Mouse (Mus musculus) left cerebral cortex, adult 6 months (tissue): ENCODE data around the gene Sergef. TPM values are rescaled to one million over a fixed set of nuclear protein-coding genes. Genes with fewer than 3 reads are reported as not detected.

ENCODE experiments used
- long read RNA-seq, 2 experiments: library from polyadenylated mRNA; unstranded; transcript quantifications; one replicate each; pipeline ENCODE4 v2.0.0; 2019 to 2020
- polyA plus RNA-seq: library from polyadenylated mRNA; unstranded; fragments of <200 nt; fragmentation: Nextera tagmentation; gene quantifications from 2 replicates; pipeline ENCODE4 v1.2.3, GENCODE M21; 2021

Gene Sergef
- 33.0 and 44.7 TPM in 2 replicates for polyA plus RNA-seq
- long read RNA-seq, experiment 1, transcript Sergef-201 (11 exons, 1,465 nt): major isoform, 97 of 206 reads
- long read RNA-seq, experiment 1, partial matches to known transcripts: 34 of 206 reads
- long read RNA-seq, experiment 1, other reads (novel, unspliced or antisense): 73 of 206 reads
- long read RNA-seq, experiment 2, transcript Sergef-201 (11 exons, 1,465 nt): major isoform, 30 of 67 reads
- long read RNA-seq, experiment 2, partial matches to known transcripts: 14 of 67 reads
- long read RNA-seq, experiment 2, other reads (novel, unspliced or antisense): 23 of 67 reads

GRCm38 (mm10) chr7:46639692-46640031 is at the start of gene Sergef:
Sergef (minus strand) TSS chr7:46639807.

GRCm38 (mm10) chr7:46672160-46672672 is 32.6 kb upstream of the Sergef start, which contains the start of gene Tph1:
Tph1 (minus strand) TSS chr7:46672537.

GRCm38 (mm10) chr7:46396231-46396927 is 243.2 kb downstream of the Sergef start, which contains the start of gene Kcnc1:
Kcnc1 (plus strand) TSS chr7:46396497.

Other genes starting within 250 kb of the Sergef start
- 21.9 and 57.8 TPM in 2 replicates for gene Kcnc1, start 243.3 kb downstream of the Sergef start, polyA plus RNA-seq
- gene Tph1, start 32.7 kb upstream of the Sergef start, polyA plus RNA-seq: 0.19 and 0.37 TPM in 2 replicates
- 8.4 and 12.0 TPM in 2 replicates for gene Saal1, start 70.9 kb upstream of the Sergef start, polyA plus RNA-seq
- gene Saa3, start 75.9 kb upstream of the Sergef start, polyA plus RNA-seq: not detected in 2 replicates
- gene Saa4, start 92.8 kb upstream of the Sergef start, polyA plus RNA-seq: not detected in 2 replicates
- gene Saa1, start 103.2 kb upstream of the Sergef start, polyA plus RNA-seq: 0.13 TPM in 1 of 2 replicates, not detected in the other
- not detected in 2 replicates for gene Saa2, start 112.0 kb upstream of the Sergef start, polyA plus RNA-seq
- gene Hps5, start 156.3 kb upstream of the Sergef start, polyA plus RNA-seq: 3.5 and 3.7 TPM in 2 replicates
- gene Gtf2h1, start 156.3 kb upstream of the Sergef start, polyA plus RNA-seq: 18.6 and 21.7 TPM in 2 replicates
- gene Ldha, start 201.7 kb upstream of the Sergef start, polyA plus RNA-seq: 853 and 1,022 TPM in 2 replicates
- gene Ldhc, start 221.4 kb upstream of the Sergef start, polyA plus RNA-seq: 0.18 TPM in 1 of 2 replicates, not detected in the other